Mouse (Mus musculus) heart, adult 2 months (tissue): ENCODE data around the gene Emc8.

Experiments
- EP300 ChIP-seq: fragments of 200-500 bp; IDR thresholded peaks from 2 replicates; pipeline ENCODE4 v1.6.1; 2011; ENCODE audit warnings: low read depth, low read length, control low read depth; ENCODE audit not compliant: insufficient read depth
- POLR2A ChIP-seq: fragments of 200-500 bp; IDR thresholded peaks from 2 replicates; pipeline ENCODE4 v1.6.1; 2011; ENCODE audit warnings: mild to moderate bottlenecking, low read depth, low read length, control low read depth; ENCODE audit not compliant: insufficient read depth

DNA sequence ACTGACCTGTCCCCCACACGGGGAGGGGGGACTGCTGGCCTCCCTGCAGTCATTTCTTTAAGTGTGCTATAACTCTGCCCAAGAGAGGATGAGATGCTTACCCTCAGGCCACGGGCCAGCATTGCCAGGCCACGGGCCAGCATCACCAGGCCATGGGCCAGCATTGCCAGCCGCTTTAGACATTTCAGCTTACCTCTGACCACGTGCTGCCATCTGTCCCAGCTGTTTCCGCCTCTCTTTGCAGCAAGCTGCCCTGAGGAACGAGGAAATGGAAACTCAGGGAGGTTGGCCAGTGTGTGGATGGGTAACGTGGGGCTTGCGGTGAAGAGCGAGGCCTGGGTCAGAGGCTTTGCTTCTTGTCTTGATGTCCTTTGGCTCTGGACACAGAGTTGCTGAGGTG lies 12.7 kb upstream of the Emc8 start:
- TF ChIP-seq POLR2A (no peak), EP300 (no peak)
